Mouse (Mus musculus): Measurements from ENCODE around the gene S100a6.

GRCm38 (mm10) chr3:90657405-90657804 lies 44.7 kb downstream of the S100a6 start:
- no peak for TF ChIP-seq GATA1 (IDR thresholded peaks at IDR 0.05; ENCODE audit: low read length)
- TF ChIP-seq TAL1 (IDR thresholded peaks at IDR 0.05; ENCODE audit: low read length): no peak

All from erythroblast, embryonic 14.5 days (primary cell).